Mouse (Mus musculus) cortical plate, adult 2 months (tissue): ENCODE measurements around the gene Atg10. TPM values are rescaled to one million over a fixed set of nuclear protein-coding genes. Genes with fewer than 3 reads are reported as not detected.
"Not testable (repeated sequence)": the region's sequence is repeated elsewhere in the genome, so short reads cannot be mapped to it uniquely, and the experiment has no call there.

Experiments
- H3K27ac ChIP-seq: fragments of 200-500 bp; 2 replicates; pipeline ENCODE4 v1.5.1; 2012; ENCODE audit warnings: low read length, control low read depth, inconsistent platforms; ENCODE audit not compliant: insufficient read depth
- H3K4me1 ChIP-seq: fragments of 200-500 bp; 2 replicates; pipeline ENCODE4 v1.6.1; 2011; ENCODE audit warnings: low read length; ENCODE audit not compliant: control insufficient read depth, insufficient read depth
- H3K4me3 ChIP-seq: fragments of 200-500 bp; 2 replicates; pipeline ENCODE4 v1.5.1; 2011; ENCODE audit warnings: mild to moderate bottlenecking, low read length, control low read depth; ENCODE audit not compliant: insufficient read depth
- CTCF ChIP-seq: fragments of 200-500 bp; IDR thresholded peaks from 2 replicates; pipeline ENCODE4 v1.5.1; 2011; ENCODE audit warnings: mild to moderate bottlenecking, control low read depth, low read length; ENCODE audit not compliant: insufficient read depth; ENCODE audit errors: extremely low read depth
- POLR2A ChIP-seq: fragments of 200-500 bp; IDR thresholded peaks from 2 replicates; pipeline ENCODE4 v1.6.1; 2011; ENCODE audit warnings: mild to moderate bottlenecking, low read length, control low read depth; ENCODE audit not compliant: insufficient read depth; ENCODE audit errors: extremely low read depth
- polyA plus RNA-seq: library from polyadenylated mRNA; depleted of rRNA; stranded (reverse); fragments of >200 nt; gene quantifications from 2 replicates; pipeline ENCODE4 v1.2.3, GENCODE M21; 2012; rRNA removed

The Atg10 gene
- 9.9 and 11.2 TPM in 2 replicates for polyA plus RNA-seq

GRCm38 (mm10) chr13:91223587-91224437 lies at the start of gene Atg10:
TSS of gene Atg10 (minus strand) at chr13:91223968.
- Histone ChIP-seq H3K4me3 (peak within 1 kb of the TSS; percentile 75), H3K27ac (peak within 1 kb of the TSS; percentile 92), H3K4me1 (no peaks in the 10 kb centered on the region)
- TF ChIP-seq POLR2A (peak; percentile 85), CTCF (no peak)

DNA sequence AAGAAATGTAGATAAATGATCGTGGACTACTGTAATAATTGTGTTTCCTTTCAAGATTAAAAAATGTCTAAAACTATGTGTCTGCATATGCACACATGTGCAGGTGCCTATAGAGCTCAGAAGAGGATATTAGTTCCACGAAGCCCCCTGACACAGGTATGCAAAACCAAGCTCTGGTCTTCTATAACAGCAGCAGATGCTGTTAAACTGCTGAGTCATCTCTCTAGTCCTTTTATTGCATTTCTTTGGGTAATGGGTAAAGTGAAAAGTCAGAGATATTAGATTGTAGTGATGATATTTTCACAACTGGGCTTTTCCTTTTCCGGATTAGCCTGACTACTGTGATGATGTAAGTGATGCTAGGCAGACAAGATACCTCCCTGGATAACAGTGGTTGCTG lies 28.6 kb upstream of the Atg10 start:
- no peak overlapping the region for H3K4me3 ChIP-seq

GRCm38 (mm10) chr13:91251636-91252035 lies 27.9 kb upstream of the Atg10 start:
- H3K4me1 ChIP-seq, result no peaks in the 10 kb centered on the region

More for the DNA sequence above, 28.6 kb upstream of the Atg10 start:
- TF ChIP-seq POLR2A, result no peak
- no peak for TF ChIP-seq CTCF
- Histone ChIP-seq H3K27ac (no peak overlapping the region), H3K4me1 (no peaks in the 10 kb centered on the region)

DNA sequence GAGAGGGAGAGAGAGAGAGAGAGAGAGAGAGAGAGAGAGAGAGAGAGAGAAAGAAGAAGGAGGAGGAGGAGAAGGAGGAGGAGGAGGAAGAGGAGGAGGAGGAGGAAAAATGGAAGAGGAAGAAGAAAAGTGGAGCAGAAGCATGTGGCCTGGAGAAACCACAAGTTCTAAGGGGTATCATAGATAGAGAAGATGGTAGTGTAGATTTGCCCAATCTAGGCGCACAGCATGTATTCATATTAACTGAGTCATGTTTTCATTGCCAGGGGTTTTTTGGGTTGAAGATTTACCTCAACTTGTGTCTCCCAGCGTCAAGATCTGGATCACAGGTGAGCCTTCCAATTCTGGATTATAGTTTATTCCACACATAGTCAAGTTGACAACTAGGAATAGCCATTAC lies 26.3 kb upstream of the Atg10 start:
- not testable (repeated sequence) for H3K27ac ChIP-seq, H3K4me1 ChIP-seq, H3K4me3 ChIP-seq

More at GRCm38 (mm10) chr13:91251636-91252035, 27.9 kb upstream of the Atg10 start:
- TF ChIP-seq CTCF (no peak), POLR2A (no peak)
- Histone ChIP-seq H3K27ac (no peak overlapping the region), H3K4me3 (no peak overlapping the region)

DNA sequence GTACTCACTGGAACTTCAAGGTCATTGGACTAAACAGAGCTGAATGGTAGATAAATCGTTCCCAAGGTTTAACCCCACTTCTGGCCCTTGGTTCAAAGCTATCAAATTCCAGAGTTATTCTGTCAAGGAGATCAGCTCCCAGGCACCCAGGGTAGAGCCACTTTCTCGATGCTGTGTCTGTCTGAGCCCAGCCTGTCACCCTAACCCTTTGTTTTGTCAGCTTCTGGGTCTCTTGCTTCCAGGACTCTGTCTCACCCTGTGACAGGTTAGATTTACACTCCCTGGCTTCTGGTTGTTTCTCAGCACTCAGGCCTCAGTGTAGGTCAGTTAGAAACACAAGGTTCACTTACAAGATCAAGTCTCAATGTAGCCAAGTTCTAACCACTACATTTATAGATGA lies 22.7 kb upstream of the Atg10 start:
- TF ChIP-seq CTCF, result no peak
- no peak for TF ChIP-seq POLR2A
- no peak overlapping the region for H3K27ac ChIP-seq
- H3K4me1 ChIP-seq, result no peaks in the 10 kb centered on the region
- H3K4me3 ChIP-seq, result no peak overlapping the region

DNA sequence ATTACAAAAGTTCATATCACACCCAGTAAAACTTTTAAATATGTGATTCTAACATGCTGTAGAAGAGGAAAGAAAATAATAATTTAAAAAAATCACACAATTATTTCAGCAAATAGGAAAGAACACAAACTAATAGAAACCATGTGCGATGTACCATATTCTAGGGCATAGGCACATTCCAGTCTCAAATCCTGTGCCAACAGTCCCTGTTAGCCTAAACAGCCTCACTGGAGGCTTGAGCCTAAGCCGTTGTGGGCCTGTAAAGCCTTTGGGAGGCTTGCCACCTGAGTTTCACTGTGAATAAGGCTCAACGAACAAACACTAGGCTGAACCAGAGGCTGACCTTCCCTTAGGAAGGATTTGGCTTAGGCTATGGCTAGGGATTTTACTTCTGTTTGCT lies 14.2 kb upstream of the Atg10 start:
- Histone ChIP-seq H3K4me3 (no peak overlapping the region), H3K27ac (no peak overlapping the region), H3K4me1 (no peaks in the 10 kb centered on the region)
- TF ChIP-seq POLR2A (no peak), CTCF (no peak)

DNA sequence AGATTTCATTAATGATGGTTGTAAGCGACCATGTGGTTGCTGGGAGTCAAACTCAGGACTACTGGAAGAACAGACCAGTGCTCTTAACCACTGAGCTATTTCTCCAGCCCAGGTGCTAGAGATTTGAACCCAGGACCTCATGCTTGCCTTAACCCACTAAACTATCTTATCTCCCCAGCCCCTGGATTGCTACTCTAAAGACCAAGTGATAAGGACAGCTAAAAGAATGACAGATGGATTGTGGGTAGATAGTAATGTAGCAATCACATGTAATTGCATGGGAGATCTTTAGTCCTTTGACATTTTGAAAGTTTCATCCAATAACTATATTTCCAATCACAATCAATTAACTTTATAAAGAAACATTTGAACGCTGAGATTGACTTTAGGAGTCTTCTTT lies 13.1 kb upstream of the Atg10 start:
- H3K4me3 ChIP-seq, result no peak overlapping the region
- TF ChIP-seq CTCF (no peak), POLR2A (no peak)
- no peaks in the 10 kb centered on the region for H3K4me1 ChIP-seq
- no peak overlapping the region for H3K27ac ChIP-seq

- H3K27ac ChIP-seq, result peak overlapping the region; percentile 92
- peak overlapping the region; percentile 75; the same call in 1 of the 2 replicates for H3K4me3 ChIP-seq
- no peak for TF ChIP-seq POLR2A
- no peak for TF ChIP-seq CTCF
- H3K4me1 ChIP-seq, result no peaks in the 10 kb centered on the region
Observed at GRCm38 (mm10) chr13:91224438-91224814, 658 bp upstream of the Atg10 start.

- no peak for TF ChIP-seq POLR2A
- TF ChIP-seq CTCF, result no peak
- Histone ChIP-seq H3K4me1 (peaks cover 1% of the 10 kb centered on the region; the same call in 1 of the 2 replicates), H3K4me3 (no peak overlapping the region; the same call in 1 of the 2 replicates), H3K27ac (no peak overlapping the region)
Observed at GRCm38 (mm10) chr13:91223063-91223462, 705 bp downstream of the Atg10 start.

DNA sequence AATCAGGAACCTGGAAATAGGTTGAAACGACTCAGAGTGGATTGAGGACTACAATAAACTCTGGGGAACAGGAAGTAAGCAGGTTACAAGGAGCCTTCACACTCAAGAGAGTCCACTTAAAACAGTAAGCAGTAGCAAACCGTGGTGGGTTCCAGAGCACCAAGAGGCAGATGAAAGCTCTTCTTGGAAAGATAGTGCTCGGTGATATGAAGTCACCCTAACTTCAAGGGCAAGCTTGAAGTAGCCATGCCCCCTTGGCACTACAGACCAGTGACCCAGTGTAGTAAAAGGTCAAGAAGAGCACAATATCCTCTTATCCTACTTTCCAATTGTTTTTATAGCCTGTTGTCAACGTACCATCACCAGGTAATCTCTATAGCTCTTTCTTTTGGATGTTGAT lies 2.1 kb downstream of the Atg10 start:
- peaks cover 1% of the 10 kb centered on the region; the same call in 1 of the 2 replicates for H3K4me1 ChIP-seq
- TF ChIP-seq POLR2A, result no peak
- H3K4me3 ChIP-seq, result no peak overlapping the region
- no peak overlapping the region for H3K27ac ChIP-seq

GRCm38 (mm10) chr13:91217691-91218090 lies 6.1 kb downstream of the Atg10 start:
- Histone ChIP-seq H3K4me1 (peaks cover 1% of the 10 kb centered on the region; the same call in 1 of the 2 replicates), H3K4me3 (no peak overlapping the region), H3K27ac (no peak overlapping the region)
- TF ChIP-seq CTCF (no peak), POLR2A (no peak)
